Mouse (Mus musculus) bone marrow, adult 2 months (tissue): ENCODE data around the gene Treml4.

Source experiments
- CTCF ChIP-seq: fragments of 200-500 bp; IDR thresholded peaks from 2 replicates; pipeline ENCODE4 v1.5.1; 2011; ENCODE audit warnings: low read length, control low read depth; ENCODE audit not compliant: control insufficient read depth, insufficient read depth
- POLR2A ChIP-seq: fragments of 200-500 bp; IDR thresholded peaks from 2 replicates; pipeline ENCODE4 v1.6.1; 2011; ENCODE audit warnings: low read depth, mild to moderate bottlenecking, control low read depth, low read length, borderline replicate concordance; ENCODE audit not compliant: control insufficient read depth

GRCm38 (mm10) chr17:48324258-48324657 is 60.2 kb downstream of the Treml4 start:
- TF ChIP-seq CTCF (no peak), POLR2A (no peak)
